Mouse (Mus musculus): ENCODE measurements at regions not wholly inside any gene's neighbourhood (a gene's known extent, or its start where the extent isn't known, plus 50 kb on each side); places are given as distances from the start of the nearest gene placed in this dataset.

- 69% methylated on average over 3 of the region's 3 CpGs for WGBS
- Histone ChIP-seq H3K36me3 (replicated peaks; ENCODE audit: control insufficient read depth, insufficient read depth) (no peaks in the 10 kb centered on the region), H3K9ac (no peak overlapping the region), H3K9me3 (ENCODE audit: control insufficient read depth, low read length) (no peaks in the 10 kb centered on the region), H3K4me3 (replicated peaks; ENCODE audit: low read length) (no peak overlapping the region), H3K27ac (no peak overlapping the region), H3K4me2 (replicated peaks) (no peak overlapping the region), H3K4me1 (replicated peaks; ENCODE audit: control insufficient read depth, insufficient read depth, low read length) (no peaks in the 10 kb centered on the region), H3K27me3 (ENCODE audit: control insufficient read depth, insufficient read depth, low read length) (no peaks in the 10 kb centered on the region)
- ATAC-seq (ENCODE audit: low FRiP score) (no peak), DNase-seq (ENCODE audit: low spot score) (no peak)
Observed at GRCm38 (mm10) chr7:69976369-69976768, 390.2 kb downstream of the Nr2f2 start.

DNA sequence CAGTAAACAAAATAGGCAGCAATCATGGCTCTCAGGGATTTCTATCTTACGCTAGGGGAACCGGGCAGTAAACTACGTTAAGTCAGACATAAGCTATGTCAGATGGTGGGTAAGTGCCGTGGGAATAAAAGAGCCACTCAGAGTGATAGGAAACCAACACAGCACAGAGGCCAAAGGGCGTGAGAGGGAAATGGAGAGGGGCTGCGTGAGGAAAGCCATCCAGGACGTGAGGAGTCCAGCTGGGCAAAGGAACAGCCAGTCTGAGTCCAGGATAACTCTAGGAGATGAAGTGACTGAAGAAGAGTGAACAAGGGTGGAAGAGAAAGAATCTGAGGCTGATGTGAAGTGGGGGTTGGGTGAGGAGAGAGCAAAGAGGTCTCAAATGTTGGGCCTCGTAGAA, 402.5 kb downstream of the Nr2f2 start:
- no peak overlapping the region for H3K4me2 ChIP-seq (replicated peaks)
- H3K36me3 ChIP-seq (replicated peaks; ENCODE audit: control insufficient read depth, insufficient read depth): no peaks in the 10 kb centered on the region
- no peak overlapping the region for H3K4me3 ChIP-seq (replicated peaks; ENCODE audit: low read length)
- no peaks in the 10 kb centered on the region for H3K9me3 ChIP-seq (ENCODE audit: control insufficient read depth, low read length)
- no peaks in the 10 kb centered on the region; the same call in 1 of the 2 replicates for H3K27me3 ChIP-seq (ENCODE audit: control insufficient read depth, insufficient read depth, low read length)
- DNase-seq (ENCODE audit: low spot score) (no peak), ATAC-seq (ENCODE audit: low FRiP score) (no peak)
- H3K4me1 ChIP-seq (replicated peaks; ENCODE audit: control insufficient read depth, insufficient read depth, low read length): no peaks in the 10 kb centered on the region
- H3K9ac ChIP-seq: no peak overlapping the region
- no peak overlapping the region for H3K27ac ChIP-seq
- WGBS: 72% methylated on average over 8 of the region's 8 CpGs

DNA sequence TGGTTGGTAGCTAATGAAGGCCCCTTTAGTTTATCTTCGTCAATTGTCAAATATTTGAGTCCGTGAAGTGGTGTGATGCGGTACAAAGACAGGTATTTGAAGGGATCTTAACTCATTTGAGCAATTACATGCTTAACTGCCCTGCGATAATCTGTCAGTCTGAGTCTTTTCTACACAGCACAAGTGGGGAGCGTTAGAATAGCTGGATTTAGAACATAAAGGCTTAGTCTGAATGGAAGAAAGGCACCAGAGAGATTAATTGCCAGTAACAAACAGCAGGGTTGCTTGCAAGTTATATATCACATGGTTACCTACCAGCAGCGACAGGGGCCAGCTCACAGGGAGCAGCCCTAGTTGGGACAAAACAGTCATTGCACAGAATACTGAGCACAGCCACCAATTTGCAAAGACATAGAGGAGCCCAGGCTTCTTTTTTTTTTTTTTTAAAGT, 416.3 kb downstream of the Nr2f2 start:
- DNase-seq (ENCODE audit: low spot score) (no peak), ATAC-seq (ENCODE audit: low FRiP score) (peak; percentile 46; the same call in 1 of the 2 replicates)
- peak overlapping the region; percentile 18; the same call in 1 of the 2 replicates for H3K4me2 ChIP-seq (replicated peaks)
- no peak overlapping the region for H3K27ac ChIP-seq
- no peak overlapping the region for H3K9ac ChIP-seq
- H3K36me3 ChIP-seq (replicated peaks; ENCODE audit: control insufficient read depth, insufficient read depth): no peaks in the 10 kb centered on the region
- no peak overlapping the region for H3K4me3 ChIP-seq (replicated peaks; ENCODE audit: low read length)
- H3K27me3 ChIP-seq (ENCODE audit: control insufficient read depth, insufficient read depth, low read length): peaks cover 49% of the 10 kb centered on the region
- 10% methylated on average over 6 of the region's 6 CpGs for WGBS
- no peaks in the 10 kb centered on the region for H3K9me3 ChIP-seq (ENCODE audit: control insufficient read depth, low read length)
- peaks cover 6% of the 10 kb centered on the region; the same call in 1 of the 2 replicates for H3K4me1 ChIP-seq (replicated peaks; ENCODE audit: control insufficient read depth, insufficient read depth, low read length)

DNA sequence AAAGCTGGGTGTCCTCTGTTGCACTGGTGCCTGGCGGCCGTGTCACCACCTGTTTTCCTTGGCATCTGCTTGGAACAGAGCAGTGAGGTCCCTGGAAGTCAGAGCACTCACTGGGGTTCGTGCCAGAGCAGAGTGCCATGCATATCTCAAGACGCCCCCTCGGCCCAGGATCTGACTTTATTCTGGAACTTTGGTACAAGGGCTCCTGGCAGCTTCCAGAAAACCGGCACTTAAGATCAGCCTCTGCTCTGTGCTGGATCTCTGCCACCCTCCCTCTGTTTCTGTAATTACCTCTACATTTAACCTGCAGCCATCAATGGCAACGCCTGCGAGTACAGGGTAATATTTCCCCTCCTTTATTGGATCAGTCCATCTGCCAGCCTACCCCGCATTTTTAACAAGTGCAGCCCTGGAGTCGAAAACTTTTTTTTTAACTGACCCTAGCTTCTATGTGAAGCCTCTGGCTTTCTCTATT, 416.9 kb downstream of the Nr2f2 start:
- H3K9me3 ChIP-seq (ENCODE audit: control insufficient read depth, low read length): no peaks in the 10 kb centered on the region
- ATAC-seq (ENCODE audit: low FRiP score): 0 out of 2 replicates have a peak, but pooled peaks have one; percentile 37
- peak overlapping the region; percentile 18; the same call in 1 of the 2 replicates for H3K4me2 ChIP-seq (replicated peaks)
- no peaks in the 10 kb centered on the region for H3K36me3 ChIP-seq (replicated peaks; ENCODE audit: control insufficient read depth, insufficient read depth)
- H3K27ac ChIP-seq: no peak overlapping the region
- H3K27me3 ChIP-seq (ENCODE audit: control insufficient read depth, insufficient read depth, low read length): peaks cover 53% of the 10 kb centered on the region
- H3K9ac ChIP-seq: no peak overlapping the region
- WGBS: 16% methylated on average over 10 of the region's 10 CpGs
- H3K4me3 ChIP-seq (replicated peaks; ENCODE audit: low read length): no peak overlapping the region
- peaks cover 6% of the 10 kb centered on the region; the same call in 1 of the 2 replicates for H3K4me1 ChIP-seq (replicated peaks; ENCODE audit: control insufficient read depth, insufficient read depth, low read length)
- DNase-seq (ENCODE audit: low spot score): peak; percentile 45

- DNase-seq (ENCODE audit: low spot score) (no peak), ATAC-seq (ENCODE audit: low FRiP score) (no peak)
- 93% methylated on average over 3 of the region's 3 CpGs for WGBS
- H3K4me1 ChIP-seq (replicated peaks; ENCODE audit: control insufficient read depth, insufficient read depth, low read length): peaks cover 6% of the 10 kb centered on the region; the same call in 1 of the 2 replicates
- H3K27ac ChIP-seq: no peak overlapping the region
- no peaks in the 10 kb centered on the region for H3K36me3 ChIP-seq (replicated peaks; ENCODE audit: control insufficient read depth, insufficient read depth)
- no peak overlapping the region for H3K9ac ChIP-seq
- no peak overlapping the region for H3K4me3 ChIP-seq (replicated peaks; ENCODE audit: low read length)
- no peaks in the 10 kb centered on the region for H3K9me3 ChIP-seq (ENCODE audit: control insufficient read depth, low read length)
- H3K4me2 ChIP-seq (replicated peaks): no peak overlapping the region
- H3K27me3 ChIP-seq (ENCODE audit: control insufficient read depth, insufficient read depth, low read length): peaks cover 38% of the 10 kb centered on the region
Observed at GRCm38 (mm10) chr7:69946396-69946795, 420.1 kb downstream of the Nr2f2 start.

- Histone ChIP-seq H3K4me3 (replicated peaks; ENCODE audit: low read length) (no peak overlapping the region), H3K9me3 (ENCODE audit: control insufficient read depth, low read length) (no peaks in the 10 kb centered on the region), H3K36me3 (replicated peaks; ENCODE audit: control insufficient read depth, insufficient read depth) (no peaks in the 10 kb centered on the region), H3K27ac (no peak overlapping the region), H3K4me2 (replicated peaks) (no peak overlapping the region), H3K9ac (no peak overlapping the region), H3K27me3 (ENCODE audit: control insufficient read depth, insufficient read depth, low read length) (peaks cover 15% of the 10 kb centered on the region), H3K4me1 (replicated peaks; ENCODE audit: control insufficient read depth, insufficient read depth, low read length) (no peaks in the 10 kb centered on the region)
- WGBS: 95% methylated on average over 6 of the region's 6 CpGs
- DNase-seq (ENCODE audit: low spot score) (no peak), ATAC-seq (ENCODE audit: low FRiP score) (no peak)
Observed at GRCm38 (mm10) chr7:69941881-69942280, 424.7 kb downstream of the Nr2f2 start.

GRCm38 (mm10) chr7:69925261-69925660, 441.3 kb downstream of the Nr2f2 start:
- no peak overlapping the region for H3K9ac ChIP-seq
- whole genome bisulfite sequencing: 90% methylated on average over 5 of the region's 5 CpGs
- ATAC-seq (ENCODE audit: low FRiP score) (no peak), DNase-seq (ENCODE audit: low spot score) (no peak)
- H3K4me1 ChIP-seq (replicated peaks; ENCODE audit: control insufficient read depth, insufficient read depth, low read length): no peaks in the 10 kb centered on the region
- no peak overlapping the region for H3K4me2 ChIP-seq (replicated peaks)
- H3K9me3 ChIP-seq (ENCODE audit: control insufficient read depth, low read length): no peaks in the 10 kb centered on the region
- H3K4me3 ChIP-seq (replicated peaks; ENCODE audit: low read length): no peak overlapping the region
- no peaks in the 10 kb centered on the region for H3K36me3 ChIP-seq (replicated peaks; ENCODE audit: control insufficient read depth, insufficient read depth)
- no peaks in the 10 kb centered on the region for H3K27me3 ChIP-seq (ENCODE audit: control insufficient read depth, insufficient read depth, low read length)
- no peak overlapping the region for H3K27ac ChIP-seq

DNA sequence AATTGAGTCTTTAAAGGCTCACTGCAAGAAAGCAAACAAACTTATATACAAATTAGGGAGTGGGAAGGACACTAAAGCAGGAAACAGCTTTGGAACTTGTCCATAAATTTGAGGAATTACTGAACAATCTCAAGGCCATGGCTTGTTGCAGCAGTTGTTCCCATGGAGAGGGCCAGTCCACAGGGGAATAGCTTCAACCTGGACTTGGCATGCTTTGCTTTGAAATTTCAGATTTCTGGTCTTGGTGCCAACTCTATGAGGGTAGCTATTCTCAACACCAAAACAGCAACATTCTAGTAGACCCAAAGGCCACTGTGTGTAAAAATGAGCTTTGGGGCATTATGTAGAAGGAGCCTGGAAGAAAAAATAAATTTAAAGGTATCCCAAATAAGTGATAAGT, 442.0 kb downstream of the Nr2f2 start:
- DNase-seq (ENCODE audit: low spot score) (no peak), ATAC-seq (ENCODE audit: low FRiP score) (no peak)
- Histone ChIP-seq H3K36me3 (replicated peaks; ENCODE audit: control insufficient read depth, insufficient read depth) (no peaks in the 10 kb centered on the region), H3K4me2 (replicated peaks) (no peak overlapping the region), H3K27ac (no peak overlapping the region), H3K4me1 (replicated peaks; ENCODE audit: control insufficient read depth, insufficient read depth, low read length) (no peaks in the 10 kb centered on the region), H3K9ac (no peak overlapping the region), H3K27me3 (ENCODE audit: control insufficient read depth, insufficient read depth, low read length) (no peaks in the 10 kb centered on the region), H3K9me3 (ENCODE audit: control insufficient read depth, low read length) (no peaks in the 10 kb centered on the region), H3K4me3 (replicated peaks; ENCODE audit: low read length) (no peak overlapping the region)

DNA sequence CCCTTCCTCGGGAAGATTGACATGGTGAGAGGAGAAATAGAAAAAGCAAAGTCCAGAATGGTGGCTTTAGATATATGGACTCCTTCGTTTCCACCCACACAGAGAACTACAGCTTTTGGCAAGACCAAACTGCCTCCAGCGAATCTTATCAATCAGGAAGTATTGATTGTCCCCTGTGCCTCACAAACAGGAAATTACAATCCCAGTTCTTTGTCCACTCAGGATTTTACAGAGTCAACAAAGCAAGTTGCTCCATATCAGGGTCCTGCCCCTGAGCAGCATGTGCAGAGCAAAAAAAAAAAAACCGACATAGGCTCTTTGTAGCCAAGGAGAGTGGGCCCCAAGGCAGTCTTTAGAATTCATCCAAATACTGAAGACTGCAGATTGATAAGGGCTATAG, 454.8 kb downstream of the Nr2f2 start:
- DNase-seq (ENCODE audit: low spot score) (no peak), ATAC-seq (ENCODE audit: low FRiP score) (no peak)
- Histone ChIP-seq H3K4me1 (replicated peaks; ENCODE audit: control insufficient read depth, insufficient read depth, low read length) (no peaks in the 10 kb centered on the region), H3K27me3 (ENCODE audit: control insufficient read depth, insufficient read depth, low read length) (no peaks in the 10 kb centered on the region), H3K4me3 (replicated peaks; ENCODE audit: low read length) (no peak overlapping the region), H3K4me2 (replicated peaks) (no peak overlapping the region), H3K27ac (no peak overlapping the region), H3K36me3 (replicated peaks; ENCODE audit: control insufficient read depth, insufficient read depth) (no peaks in the 10 kb centered on the region), H3K9me3 (ENCODE audit: control insufficient read depth, low read length) (no peaks in the 10 kb centered on the region), H3K9ac (no peak overlapping the region)
- 88% methylated on average over 4 of the region's 4 CpGs for WGBS

DNA sequence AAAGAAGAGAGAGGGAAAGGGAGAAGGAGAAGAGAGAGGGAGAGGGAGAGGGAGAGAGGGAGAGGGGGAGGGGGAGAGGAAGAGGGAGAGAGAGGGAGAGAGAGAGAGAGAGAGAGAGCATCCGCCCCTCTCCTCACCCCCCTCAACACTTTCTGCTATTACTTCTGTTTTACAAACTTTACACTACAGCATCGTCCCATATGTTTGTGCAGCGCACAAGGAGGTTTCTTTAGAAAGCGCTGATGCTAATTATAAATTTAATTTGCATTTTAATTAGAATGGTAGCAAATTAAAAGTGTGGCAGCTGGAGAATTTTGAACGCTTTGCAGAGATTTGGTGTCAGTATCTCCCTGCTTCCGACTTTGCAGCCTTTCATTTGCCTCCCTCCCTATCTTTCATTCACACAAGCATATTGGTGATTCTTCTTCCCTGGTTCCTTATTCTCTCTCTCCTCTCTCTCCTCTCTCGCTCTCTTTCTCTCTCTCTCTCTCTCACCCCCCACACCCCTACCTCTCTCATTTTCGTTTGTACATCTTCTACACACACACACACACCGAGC, 476.0 kb downstream of the Nr2f2 start:
- Histone ChIP-seq H3K9ac (no peak overlapping the region), H3K27me3 (ENCODE audit: control insufficient read depth, insufficient read depth, low read length) (no peaks in the 10 kb centered on the region), H3K9me3 (ENCODE audit: control insufficient read depth, low read length) (no peaks in the 10 kb centered on the region), H3K27ac (no peak overlapping the region), H3K4me3 (replicated peaks; ENCODE audit: low read length) (no peak overlapping the region), H3K36me3 (replicated peaks; ENCODE audit: control insufficient read depth, insufficient read depth) (no peaks in the 10 kb centered on the region), H3K4me1 (replicated peaks; ENCODE audit: control insufficient read depth, insufficient read depth, low read length) (no peaks in the 10 kb centered on the region; the same call in none of the 2 replicates), H3K4me2 (replicated peaks) (no peak overlapping the region)
- ATAC-seq (ENCODE audit: low FRiP score) (peak; percentile 34; the same call in 1 of the 2 replicates), DNase-seq (ENCODE audit: low spot score) (peak; percentile 44)
- 37% methylated on average over 9 of the region's 9 CpGs for WGBS

Measured in hindbrain, embryonic 14.5 days (tissue).